Mouse (Mus musculus) adrenal gland, postnatal 36 days (tissue): ENCODE measurements around the gene Rcn1. TPM values are rescaled to one million over a fixed set of nuclear protein-coding genes. Genes with fewer than 3 reads are reported as not detected.

Experiments used
- DNase-seq, 2 experiments: peaks; one replicate each; pipeline ENCODE4 v3.0.0; 2021; ENCODE audit warnings: mixed read lengths in 1 of 2
- total RNA-seq, 2 experiments: library from RNA; stranded (reverse); gene quantifications; 2 replicates each; pipeline ENCODE4 v1.2.3; 2021

Gene Rcn1
- total RNA-seq, 2 experiments from 2014 or later, result 44.0 to 181 TPM

- DNase-seq, result no peak
Observed at GRCm38 (mm10) chr2:105337171-105337875, 61.8 kb downstream of the Rcn1 start.

GRCm38 (mm10) chr2:105336314-105337027, 62.6 kb downstream of the Rcn1 start:
- DNase-seq, result no peak

Other genes with a start within 250 kb of the Rcn1 start
- gene Them7, start 175.0 kb downstream of the Rcn1 start, total RNA-seq, result under 1 TPM; 0.43 to 0.66 TPM